Mouse (Mus musculus) midbrain, embryonic 13.5 days (tissue): Measurements from ENCODE around the gene Olfr725. TPM values are rescaled to one million over a fixed set of nuclear protein-coding genes. Genes with fewer than 3 reads are reported as not detected.
A peak's percentile ranks its signal among the peaks of the same experiment; 100 is the strongest.

Source experiments
- ATAC-seq: fragments of 200-750 bp; cut with Nextera tagmentation; 2 replicates; pipeline ENCODE4 v1.8.0; 2017; ENCODE audit warnings: mild to moderate bottlenecking, moderate TSS enrichment, moderate library complexity
- H3K27ac ChIP-seq: fragments of 300-500 bp; sonication (generic); 2 replicates; pipeline ENCODE4 v1.5.1; 2015; ENCODE audit warnings: inconsistent platforms, mild to moderate bottlenecking, moderate library complexity
- H3K27me3 ChIP-seq: fragments of 300-500 bp; sonication (generic); 2 replicates; pipeline ENCODE4 v1.6.1; 2015; ENCODE audit warnings: mild to moderate bottlenecking, inconsistent platforms
- H3K36me3 ChIP-seq: fragments of 300-500 bp; sonication (generic); 2 replicates; pipeline ENCODE4 v1.6.1; 2015; ENCODE audit warnings: mild to moderate bottlenecking, inconsistent platforms
- H3K4me1 ChIP-seq: fragments of 300-500 bp; sonication (generic); replicated peaks from 2 replicates; pipeline ENCODE4 v1.6.1; 2015; ENCODE audit warnings: inconsistent platforms
- H3K4me2 ChIP-seq: fragments of 300-500 bp; sonication (generic); replicated peaks from 2 replicates; pipeline ENCODE4 v1.6.1; 2015; ENCODE audit warnings: moderate library complexity, mild to moderate bottlenecking, inconsistent platforms
- H3K4me3 ChIP-seq: fragments of 300-500 bp; sonication (generic); replicated peaks from 2 replicates; pipeline ENCODE4 v1.5.1; 2015; ENCODE audit warnings: mild to moderate bottlenecking, inconsistent platforms
- H3K9ac ChIP-seq: fragments of 300-500 bp; sonication (generic); replicated peaks from 2 replicates; pipeline ENCODE4 v1.6.1; 2015; ENCODE audit warnings: mild to moderate bottlenecking, inconsistent platforms
- H3K9me3 ChIP-seq: fragments of 300-500 bp; sonication (generic); 2 replicates; pipeline ENCODE4 v1.6.1; 2016; ENCODE audit warnings: mild to moderate bottlenecking, inconsistent platforms
- WGBS: fragments of 180-500 bp; shearing (Covaris S2); methylation state at CpG from one replicate; pipeline ENCODE4 v1.1.7; 2015; 5-methylcytosine and 5-hydroxymethylcytosine counted together
- polyA plus RNA-seq: library from polyadenylated mRNA; unstranded; fragments of >200 nt; fragmentation: Nextera tagmentation; extraction: Ambion mirVana; gene quantifications from 2 replicates; pipeline ENCODE4 v1.2.1, GENCODE M21; 2015

Gene Olfr725
- not detected in 2 replicates for polyA plus RNA-seq

DNA sequence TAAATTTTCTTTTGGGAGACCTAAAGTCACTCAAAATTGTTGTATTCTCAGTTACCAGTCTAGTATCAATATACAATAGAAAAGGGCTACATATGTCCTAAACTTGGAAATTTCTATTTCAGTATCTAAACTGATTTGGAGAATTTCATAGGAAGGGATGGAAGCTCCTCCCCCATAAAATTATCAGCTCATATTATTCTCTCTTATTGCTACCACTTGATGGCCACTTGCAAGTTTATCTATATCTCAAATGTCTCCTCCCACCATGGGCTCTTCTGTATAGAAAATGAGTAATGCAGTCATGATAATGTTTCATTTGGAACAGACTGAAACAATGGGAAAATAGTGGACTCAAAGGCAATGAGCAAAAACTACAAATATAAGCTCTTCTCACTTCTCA lies at the start of gene Olfr725:
TSS of gene Olfr725 (minus strand) at position 101 of the 400 bp plus-strand sequence.
- no peak within 1 kb of the TSS for H3K9ac ChIP-seq
- H3K27ac ChIP-seq, result no peak within 1 kb of the TSS
- no peak for ATAC-seq
- H3K4me1 ChIP-seq, result no peaks in the 10 kb centered on the region
- H3K4me2 ChIP-seq, result no peak within 1 kb of the TSS
- no peak within 1 kb of the TSS for H3K4me3 ChIP-seq
- H3K27me3 ChIP-seq, result no peaks in the 10 kb centered on the region
- no peaks in the 10 kb centered on the region for H3K9me3 ChIP-seq
- no peaks in the 10 kb centered on the region for H3K36me3 ChIP-seq

DNA sequence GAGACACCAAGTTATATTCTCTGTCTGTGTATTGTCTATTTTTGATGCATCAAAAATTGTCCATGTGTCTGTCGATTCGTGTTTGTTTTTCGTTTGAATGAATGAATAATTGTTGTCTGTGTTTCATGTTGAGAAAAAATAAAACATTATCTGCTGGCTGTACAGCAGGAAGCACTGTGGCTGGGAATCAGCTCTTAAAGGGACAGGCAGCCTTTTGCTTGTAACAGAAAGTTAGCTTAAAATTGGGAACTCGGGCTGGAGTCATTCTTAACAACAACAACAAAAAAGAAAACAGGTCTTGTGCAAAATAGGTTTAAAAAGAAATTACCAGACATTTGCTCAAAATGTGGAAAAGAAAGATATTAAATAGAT lies 22.5 kb upstream of the Olfr725 start:
- Histone ChIP-seq H3K36me3 (no peaks in the 10 kb centered on the region), H3K27ac (no peak overlapping the region), H3K4me2 (peak overlapping the region; percentile 80), H3K9ac (peak overlapping the region; percentile 72; the same call in 1 of the 2 replicates), H3K27me3 (peaks cover 7% of the 10 kb centered on the region; the same call in 1 of the 2 replicates), H3K4me3 (peak overlapping the region; percentile 77), H3K4me1 (peaks cover 7% of the 10 kb centered on the region; the same call in 1 of the 2 replicates), H3K9me3 (no peaks in the 10 kb centered on the region)
- ATAC-seq, result peak; percentile 31; the same call in 1 of the 2 replicates
- WGBS, result 1% methylated on average over 4 of the region's 4 CpGs

DNA sequence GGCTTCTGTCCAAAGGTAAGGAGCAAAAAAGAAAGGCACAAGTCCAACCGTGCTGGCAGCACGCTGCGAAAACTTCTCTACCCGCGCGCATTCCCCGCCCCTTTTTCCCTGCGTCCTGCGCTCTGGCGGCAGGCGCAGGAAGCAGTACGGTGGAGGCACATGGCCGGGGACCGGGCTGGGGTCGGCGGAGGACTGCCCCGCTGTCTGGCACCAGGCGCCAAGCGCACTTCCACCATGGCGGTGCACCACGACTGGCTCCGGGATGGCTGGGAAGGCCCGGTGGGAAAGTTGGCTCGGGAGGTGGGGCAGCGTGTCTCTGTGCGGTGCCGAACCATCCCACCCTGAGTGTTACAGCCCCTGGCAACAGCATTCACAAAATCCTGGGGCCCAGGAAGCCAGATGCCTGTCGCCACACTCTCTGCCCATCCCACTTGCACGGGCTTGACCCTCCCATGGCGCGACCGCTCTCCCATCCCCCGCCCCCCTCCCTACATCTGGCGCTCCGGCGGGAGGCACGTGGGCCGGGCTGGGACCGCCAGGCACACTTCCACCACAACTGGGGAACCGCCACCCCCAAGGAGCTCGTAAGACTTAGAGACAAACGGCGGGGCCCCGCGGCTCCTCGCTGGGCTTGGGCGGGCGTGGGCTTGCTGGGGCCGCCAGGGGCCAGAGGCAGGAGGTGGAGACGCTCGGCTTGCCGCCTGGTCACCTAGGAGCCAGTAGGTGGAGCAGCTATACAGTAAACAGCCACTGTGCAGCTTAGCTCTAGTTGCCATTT lies 22.0 kb upstream of the Olfr725 start:
- Histone ChIP-seq H3K36me3 (no peaks in the 10 kb centered on the region), H3K9ac (peak overlapping the region; percentile 72), H3K27me3 (peaks cover 7% of the 10 kb centered on the region; the same call in 1 of the 2 replicates), H3K4me3 (peak overlapping the region; percentile 77), H3K27ac (peak overlapping the region; percentile 81), H3K9me3 (no peaks in the 10 kb centered on the region), H3K4me1 (peaks cover 7% of the 10 kb centered on the region; the same call in 1 of the 2 replicates), H3K4me2 (peak overlapping the region; percentile 80)
- 2% methylated on average over 52 of the region's 52 CpGs for WGBS
- ATAC-seq, result peak; percentile 98

- peaks cover 7% of the 10 kb centered on the region; the same call in 1 of the 2 replicates for H3K27me3 ChIP-seq
- peaks cover 7% of the 10 kb centered on the region; the same call in 1 of the 2 replicates for H3K4me1 ChIP-seq
- H3K9me3 ChIP-seq, result no peaks in the 10 kb centered on the region
- peak; percentile 17 for ATAC-seq
- H3K4me2 ChIP-seq, result peak overlapping the region; percentile 80
- 0% methylated on average over 13 of the region's 13 CpGs for WGBS
- H3K9ac ChIP-seq, result peak overlapping the region; percentile 72
- H3K4me3 ChIP-seq, result peak overlapping the region; percentile 77
- no peaks in the 10 kb centered on the region for H3K36me3 ChIP-seq
- H3K27ac ChIP-seq, result no peak overlapping the region
These were observed 21.4 kb upstream of the Olfr725 start for GRCm38 (mm10) chr14:50061590-50061954.

GRCm38 (mm10) chr14:50061179-50061578 lies 21.0 kb upstream of the Olfr725 start:
- WGBS, result 21% methylated on average over 11 of the region's 11 CpGs
- Histone ChIP-seq H3K27ac (no peak overlapping the region), H3K4me1 (peaks cover 7% of the 10 kb centered on the region; the same call in 1 of the 2 replicates), H3K4me2 (peak overlapping the region; percentile 80), H3K9me3 (no peaks in the 10 kb centered on the region), H3K4me3 (peak overlapping the region; percentile 77), H3K36me3 (no peaks in the 10 kb centered on the region), H3K9ac (peak overlapping the region; percentile 72), H3K27me3 (peaks cover 7% of the 10 kb centered on the region; the same call in 1 of the 2 replicates)
- no peak for ATAC-seq

DNA sequence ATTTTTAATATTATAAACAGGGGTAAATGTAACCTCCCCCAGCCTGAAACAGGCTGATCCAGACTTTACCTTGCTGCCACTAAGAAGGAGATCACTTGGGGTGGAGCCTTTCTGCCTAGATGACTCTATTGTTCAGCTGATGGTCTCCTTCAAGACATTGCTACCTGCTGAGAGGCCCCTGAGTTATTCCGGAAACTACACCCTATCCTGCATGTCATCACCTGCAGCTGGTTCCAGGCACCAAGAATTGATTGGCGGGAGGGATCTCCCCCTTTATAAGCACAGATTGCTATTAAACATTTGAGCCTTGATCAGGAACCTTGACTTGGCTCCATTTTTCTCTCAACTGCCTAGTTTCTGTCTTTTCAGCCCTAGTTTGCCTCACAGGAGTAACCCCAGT lies 8.1 kb downstream of the Olfr725 start:
- Histone ChIP-seq H3K9me3 (peaks cover 4% of the 10 kb centered on the region), H3K36me3 (no peaks in the 10 kb centered on the region), H3K4me2 (no peak overlapping the region), H3K9ac (no peak overlapping the region), H3K27me3 (no peaks in the 10 kb centered on the region), H3K27ac (no peak overlapping the region), H3K4me3 (no peak overlapping the region), H3K4me1 (no peaks in the 10 kb centered on the region)
- ATAC-seq, result no peak
- WGBS, result 93% methylated on average over 2 of the region's 2 CpGs

GRCm38 (mm10) chr14:50031356-50031755 lies 8.8 kb downstream of the Olfr725 start:
- no peak for ATAC-seq
- no peaks in the 10 kb centered on the region for H3K4me1 ChIP-seq
- no peak overlapping the region for H3K4me3 ChIP-seq
- no peaks in the 10 kb centered on the region for H3K36me3 ChIP-seq
- no peaks in the 10 kb centered on the region for H3K27me3 ChIP-seq
- peaks cover 4% of the 10 kb centered on the region for H3K9me3 ChIP-seq
- no peak overlapping the region for H3K27ac ChIP-seq
- WGBS, result 86% methylated on average over 4 of the region's 4 CpGs
- no peak overlapping the region for H3K9ac ChIP-seq
- no peak overlapping the region for H3K4me2 ChIP-seq

DNA sequence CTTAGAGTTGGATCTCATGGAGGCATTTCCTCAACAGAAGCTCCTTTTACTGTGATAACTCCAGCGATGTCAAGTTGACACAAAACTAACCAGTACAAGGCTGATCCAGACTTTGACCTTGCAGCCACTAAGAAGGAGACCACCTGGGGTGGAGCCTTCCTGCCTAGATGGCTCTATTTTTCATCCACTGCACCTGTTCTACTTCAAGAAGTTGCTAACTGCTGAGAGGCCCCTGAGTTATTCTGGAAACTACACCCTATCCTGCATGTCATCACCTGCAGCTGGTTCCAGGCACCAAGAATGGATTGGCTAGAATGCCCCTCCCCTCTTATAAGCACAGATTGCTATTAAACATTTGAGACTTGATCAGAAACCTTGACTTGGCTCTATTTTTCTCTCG lies 13.8 kb downstream of the Olfr725 start:
- H3K4me1 ChIP-seq, result no peaks in the 10 kb centered on the region
- no peaks in the 10 kb centered on the region for H3K27me3 ChIP-seq
- no peak overlapping the region for H3K4me2 ChIP-seq
- H3K27ac ChIP-seq, result no peak overlapping the region
- no peaks in the 10 kb centered on the region for H3K36me3 ChIP-seq
- H3K4me3 ChIP-seq, result no peak overlapping the region
- H3K9me3 ChIP-seq, result peaks cover 4% of the 10 kb centered on the region
- 78% methylated on average over 2 of the region's 2 CpGs for WGBS
- no peak for ATAC-seq
- H3K9ac ChIP-seq, result no peak overlapping the region

Other genes starting within 250 kb of the Olfr725 start
- not detected in 2 replicates for gene Olfr722, start 138.4 kb downstream of the Olfr725 start, polyA plus RNA-seq
- gene Olfr723, start 108.6 kb downstream of the Olfr725 start, polyA plus RNA-seq, result not detected in 2 replicates
- gene Olfr724, start 77.1 kb downstream of the Olfr725 start, polyA plus RNA-seq, result not detected in 2 replicates
- not detected in 2 replicates for gene Olfr726, start 50.6 kb upstream of the Olfr725 start, polyA plus RNA-seq
- not detected in 2 replicates for gene Olfr727, start 82.8 kb upstream of the Olfr725 start, polyA plus RNA-seq
- not detected in 2 replicates for gene Olfr728, start 102.3 kb upstream of the Olfr725 start, polyA plus RNA-seq
- not detected in 2 replicates for gene Olfr729, start 112.5 kb upstream of the Olfr725 start, polyA plus RNA-seq
- gene Olfr730, start 147.8 kb upstream of the Olfr725 start, polyA plus RNA-seq, result not detected in 2 replicates
- gene Olfr731, start 201.5 kb upstream of the Olfr725 start, polyA plus RNA-seq, result not detected in 2 replicates
- not detected in 2 replicates for gene Olfr732, start 243.8 kb upstream of the Olfr725 start, polyA plus RNA-seq